Mouse (Mus musculus): ENCODE measurements around the gene Ttc29.

- no peak for TF ChIP-seq POLR2A (IDR thresholded peaks at IDR 0.05; ENCODE audit: extremely low read depth, insufficient read depth, low read length)
- TF ChIP-seq CTCF (IDR thresholded peaks at IDR 0.05; ENCODE audit: extremely low read depth, insufficient read depth, low read length): no peak
These were observed 132.6 kb downstream of the Ttc29 start for GRCm38 (mm10) chr8:78345705-78346104.

Measured in cortical plate, adult 2 months (tissue).